Mouse (Mus musculus): ENCODE results near the gene Nap1l4.

GRCm38 (mm10) chr7:143563787-143564186, 14.9 kb upstream of the Nap1l4 start:
- no peak for TF ChIP-seq GATA1 (IDR thresholded peaks at IDR 0.05; ENCODE audit: low read length)
- TF ChIP-seq TAL1 (IDR thresholded peaks at IDR 0.05; ENCODE audit: low read length): no peak
